31 mouse cellular contexts compared by ENCODE assay signal in the genomic region with DNA sequence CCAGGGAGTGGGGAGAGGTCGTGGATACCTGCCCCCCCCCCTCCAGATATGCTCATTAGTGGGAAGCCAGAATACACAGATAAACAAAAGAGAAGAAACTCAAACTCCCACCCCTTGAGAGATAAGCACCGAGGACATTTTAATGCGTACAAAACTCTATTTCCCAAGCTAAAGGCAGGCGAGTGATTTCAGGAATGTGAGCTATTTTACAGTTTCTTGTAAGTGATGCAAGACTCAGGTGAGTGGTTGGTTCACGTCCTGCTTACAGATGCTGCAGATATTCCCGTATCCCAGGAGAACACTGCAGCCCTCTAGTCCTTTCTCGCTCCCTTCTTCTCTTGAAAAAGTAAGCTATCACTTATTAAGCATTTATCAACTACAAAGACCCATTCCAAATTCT. TPM values are rescaled to one million over a fixed set of nuclear protein-coding genes. Genes with fewer than 3 reads are reported as not detected.
A peak's percentile ranks its signal among the peaks of the same experiment; 100 is the strongest.
DNase-seq lines count a peak whose midpoint lies in the region; ATAC-seq and TF ChIP-seq lines count a peak whose summit lies in the region.
"Had no signal": no experiment of that assay in that cellular context is flagged by ENCODE, and none has a peak within 500 bp of the region (broad histone marks: within the 10 kb centered on the region; RNA-seq: fewer than 3 reads in every experiment).

No protein-coding gene starts in this region.

- TF ChIP-seq EP300 in lung, postnatal 0 days (IDR thresholded peaks at IDR 0.05): peak; percentile 45

- no peak overlapping the region for H3K4me2 ChIP-seq in lung, postnatal 0 days (replicated peaks; ENCODE audit: low read depth, low read length)
- H3K4me2 ChIP-seq in hindbrain, embryonic 16.5 days (ENCODE audit: low read length): no peak overlapping the region
- H3K4me2 ChIP-seq: embryonic facial prominence, embryonic 13.5 days; forebrain, embryonic 12.5 days; forebrain, embryonic 15.5 days; heart, embryonic 11.5 days; hindbrain, embryonic 12.5 days; hindbrain, embryonic 15.5 days; intestine, embryonic 15.5 days had no signal

- no peaks in the 10 kb centered on the region for H3K36me3 ChIP-seq in lung, postnatal 0 days (ENCODE audit: insufficient read depth, low read length)
- peaks cover 41% of the 10 kb centered on the region for H3K36me3 ChIP-seq in hindbrain, embryonic 16.5 days (ENCODE audit: control insufficient read depth, insufficient read depth, low read length)
- H3K36me3 ChIP-seq: intestine, embryonic 15.5 days had no signal

- 35% methylated on average over 7 of the region's 7 CpGs for WGBS in lung, postnatal 0 days
- 91% methylated on average over 7 of the region's 7 CpGs for WGBS in hindbrain, embryonic 16.5 days

- DNase-seq in layer of hippocampus, adult 2 months (ENCODE audit: low spot score in 2 of 2): no peak
- no peak for DNase-seq in layer of hippocampus, adult 9-11 months
- peak; percentile 52 for DNase-seq in lung, postnatal 0 days (ENCODE audit: low spot score)
- no peak for DNase-seq in lung, postnatal 10 days
- no peak for DNase-seq in Patski (ENCODE audit: low read depth, low spot score)
- DNase-seq in frontal cortex, postnatal 25 days (ENCODE audit: low spot score in 2 of 2): no peak
- DNase-seq: adrenal gland, postnatal 10 days; cerebellum, adult 18-20 months; cerebellum, postnatal 10 days; cerebellum, postnatal 36 days; embryo, embryonic 11 days; gastrocnemius, adult 2 months; gastrocnemius, postnatal 14 days; heart, adult 11 months had no signal

- POLR2A ChIA-PET in Patski (lab: Charles Lee): interaction anchor here (1.4 to 1.6 kb wide), 2 partner anchors 17 to 22 kb away, joined by 3 to 4 read pairs; no protein-coding TSS in a partner anchor

- H3K4me1 ChIP-seq in lung, postnatal 0 days (ENCODE audit: insufficient read depth, low read depth, low read length): no peaks in the 10 kb centered on the region
- no peaks in the 10 kb centered on the region for H3K4me1 ChIP-seq in hindbrain, embryonic 16.5 days (ENCODE audit: control insufficient read depth, insufficient read depth, low read depth, low read length)
- H3K4me1 ChIP-seq: embryonic facial prominence, embryonic 13.5 days; forebrain, embryonic 12.5 days; forebrain, embryonic 15.5 days; hindbrain, embryonic 12.5 days; hindbrain, embryonic 15.5 days; intestine, embryonic 15.5 days had no signal

- TF ChIP-seq CTCF in layer of hippocampus, adult 2 months (conservative IDR thresholded peaks at IDR 0.05): no peak
- no peak for TF ChIP-seq CTCF in lung, postnatal 0 days (IDR thresholded peaks at IDR 0.05)
- no peak for TF ChIP-seq CTCF in Patski (IDR thresholded peaks at IDR 0.05)

- H3K27me3 ChIP-seq in lung, postnatal 0 days (replicated peaks; ENCODE audit: insufficient read depth, low read length): no peaks in the 10 kb centered on the region
- no peaks in the 10 kb centered on the region for H3K27me3 ChIP-seq in Patski
- no peaks in the 10 kb centered on the region for H3K27me3 ChIP-seq in hindbrain, embryonic 16.5 days (replicated peaks; ENCODE audit: control insufficient read depth, insufficient read depth, low read length)
- H3K27me3 ChIP-seq: embryonic facial prominence, embryonic 13.5 days; forebrain, embryonic 12.5 days; forebrain, embryonic 15.5 days; hindbrain, embryonic 12.5 days; hindbrain, embryonic 15.5 days; intestine, embryonic 15.5 days had no signal

- peak overlapping the region; percentile 69; the same call in 1 of the 2 replicates for H3K27ac ChIP-seq in layer of hippocampus, adult 2 months
- H3K27ac ChIP-seq in lung, postnatal 0 days (ENCODE audit: low read length): no peak overlapping the region
- no peak overlapping the region for H3K27ac ChIP-seq in hindbrain, embryonic 16.5 days (ENCODE audit: low read depth, low read length)
- H3K27ac ChIP-seq: embryonic facial prominence, embryonic 10.5 days; embryonic facial prominence, embryonic 13.5 days; forebrain, embryonic 12.5 days; forebrain, embryonic 15.5 days; gastrocnemius, adult 2 months; hindbrain, embryonic 12.5 days; hindbrain, embryonic 15.5 days; intestine, embryonic 15.5 days had no signal

- in situ Hi-C loops in Patski (cut with MboI; ENCODE audit: low pct_unique_long_range_greater_than_20kb): no loop called here

- peak; percentile 70 for ATAC-seq in lung, postnatal 0 days
- peak; percentile 77 for ATAC-seq in Patski
- no peak for ATAC-seq in hindbrain, embryonic 16.5 days
- ATAC-seq: forebrain, embryonic 15.5 days; intestine, embryonic 15.5 days had no signal

- H3K9ac ChIP-seq in lung, postnatal 0 days (replicated peaks; ENCODE audit: low read depth): no peak overlapping the region
- H3K9ac ChIP-seq in hindbrain, embryonic 16.5 days (ENCODE audit: low read depth, low read length): no peak overlapping the region
- H3K9ac ChIP-seq: embryonic facial prominence, embryonic 13.5 days; forebrain, embryonic 12.5 days; forebrain, embryonic 15.5 days; hindbrain, embryonic 12.5 days; hindbrain, embryonic 15.5 days; intestine, embryonic 15.5 days had no signal

- H3K4me3 ChIP-seq in layer of hippocampus, adult 2 months: no peak overlapping the region
- no peak overlapping the region for H3K4me3 ChIP-seq in lung, postnatal 0 days (ENCODE audit: low read depth, low read length)
- H3K4me3 ChIP-seq in hindbrain, embryonic 16.5 days (ENCODE audit: low read length): no peak overlapping the region
- H3K4me3 ChIP-seq: embryonic facial prominence, embryonic 10.5 days; embryonic facial prominence, embryonic 13.5 days; erythroblast, embryonic 14.5 days; forebrain, embryonic 12.5 days; forebrain, embryonic 15.5 days; gastrocnemius, adult 2 months; hindbrain, embryonic 12.5 days; hindbrain, embryonic 15.5 days; intestine, embryonic 15.5 days had no signal

- CTCF ChIA-PET in Patski (lab: Charles Lee): interaction anchor here (0.6 to 4.1 kb wide), 4 partner anchors 10 to 29 kb away, joined by 3 to 39 read pairs (median 5); a partner anchor contains a TSS

- no peaks in the 10 kb centered on the region for H3K9me3 ChIP-seq in lung, postnatal 0 days (ENCODE audit: low read length)
- H3K9me3 ChIP-seq in hindbrain, embryonic 16.5 days (ENCODE audit: control insufficient read depth, low read length): no peaks in the 10 kb centered on the region
- H3K9me3 ChIP-seq: embryonic facial prominence, embryonic 10.5 days; embryonic facial prominence, embryonic 13.5 days; forebrain, embryonic 12.5 days; forebrain, embryonic 15.5 days; hindbrain, embryonic 12.5 days; hindbrain, embryonic 15.5 days; intestine, embryonic 15.5 days had no signal

RNA-seq across cellular contexts. Expression of a gene that starts 11.1 kb away (rescaled TPM):
- 1 to 10 TPM in 1 of 2 experiments, under 1 TPM in 1; 0.72 to 1.0 TPM for total RNA-seq in layer of hippocampus, adult 2 months (2021)
- not detected in 2 replicates for polyA plus RNA-seq in lung, postnatal 0 days (2015; fragmentation: Nextera tagmentation; extraction: Ambion mirVana)
- 0.47 TPM for polyA plus RNA-seq in Patski (2021)
- 2.7 and 3.8 TPM in 2 replicates for polyA plus RNA-seq in hindbrain, embryonic 16.5 days (2015; fragmentation: Nextera tagmentation; extraction: Ambion mirVana)
- total RNA-seq: adrenal gland, adult 18-20 months; adrenal gland, postnatal 10 days; adrenal gland, postnatal 36 days; gastrocnemius, adult 2 months; gastrocnemius, postnatal 14 days; gastrocnemius, postnatal 4 days; heart, adult 8-10 months; heart, postnatal 25 days; hematopoietic stem cell, adult 5-6 weeks had no signal
- polyA plus RNA-seq: erythroblast, embryonic 14.5 days; heart, embryonic 11.5 days; heart, postnatal 0 days; intestine, embryonic 15.5 days had no signal
